Mouse (Mus musculus): Measurements from ENCODE around the gene Pcyt1b. TPM values are rescaled to one million over a fixed set of nuclear protein-coding genes. Genes with fewer than 3 reads are reported as not detected.

Pcyt1b gene
- total RNA-seq, 2 experiments from 2014 or later: 27.5 to 33.9 TPM

DNA sequence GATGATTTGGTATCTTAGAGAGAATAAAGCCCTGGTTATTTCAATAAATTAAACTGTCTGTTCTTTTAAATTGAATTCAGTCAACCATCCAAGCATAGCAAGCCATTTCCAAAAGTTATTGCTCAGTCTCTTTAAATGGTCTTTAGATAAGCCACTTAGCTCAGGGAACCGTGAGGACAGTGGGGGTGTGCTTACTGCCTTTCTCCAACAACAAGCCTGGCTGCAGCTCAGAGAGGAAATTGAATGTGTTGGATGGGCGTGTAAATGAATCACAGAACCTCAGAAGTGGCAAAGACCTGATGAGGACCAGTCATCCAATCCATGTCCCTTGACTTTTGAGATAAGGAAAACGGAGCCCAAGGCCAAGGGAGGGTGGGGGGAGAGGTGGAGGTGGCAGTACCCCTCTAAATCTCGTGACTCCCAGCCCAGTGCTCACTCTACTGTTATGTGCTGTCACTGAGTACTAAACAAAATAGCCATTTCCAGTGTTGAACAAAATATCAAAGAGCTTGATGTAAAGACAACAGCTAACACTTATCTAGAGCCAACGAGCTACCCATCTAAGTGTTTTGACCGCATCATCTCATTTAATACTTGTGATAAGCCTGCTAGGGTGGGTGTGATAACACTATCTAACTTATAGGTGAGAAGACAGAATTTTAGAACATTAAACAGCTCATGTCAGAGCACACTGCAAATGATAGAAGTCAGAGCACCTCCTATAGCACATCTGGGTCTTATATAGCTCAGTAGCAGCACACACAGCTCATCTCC, 78.5 kb downstream of the Pcyt1b start:
- no peak for DNase-seq

- DNase-seq: no peak
Measured at GRCm38 (mm10) chrX:93749165-93749564, 94.5 kb downstream of the Pcyt1b start.

GRCm38 (mm10) chrX:93750566-93750965, 95.9 kb downstream of the Pcyt1b start:
- DNase-seq: no peak

GRCm38 (mm10) chrX:93755210-93755842, 100.7 kb downstream of the Pcyt1b start:
- no peak for DNase-seq

GRCm38 (mm10) chrX:93756867-93757455, 102.3 kb downstream of the Pcyt1b start:
- DNase-seq: no peak

- DNase-seq: no peak
Measured at GRCm38 (mm10) chrX:93760770-93761169, 106.1 kb downstream of the Pcyt1b start.

- DNase-seq: no peak
Measured at GRCm38 (mm10) chrX:93789562-93789961, 134.9 kb downstream of the Pcyt1b start.

GRCm38 (mm10) chrX:93793168-93793567, 138.5 kb downstream of the Pcyt1b start:
- peak in 1 of 2 experiments; percentile 3 for DNase-seq

Other genes with a start within 250 kb of the Pcyt1b start
- 1 to 10 TPM; 8.0 to 8.2 TPM for gene Pola1, start 22.7 kb upstream of the Pcyt1b start, total RNA-seq (2021)
- 10 to 100 TPM; 46.0 to 46.6 TPM for gene Pdk3, start 177.3 kb downstream of the Pcyt1b start, total RNA-seq (2021)